Comparison of ENCODE assay signal across 9 mouse cellular contexts in genomic region chr5:23598491-23598890, GRCm38 (mm10).
A peak's percentile ranks its signal among the peaks of the same experiment; 100 is the strongest.
DNase-seq lines count a peak whose midpoint lies in the region; ATAC-seq lines count a peak whose summit lies in the region.
"Had no signal": no experiment of that assay in that cellular context is flagged by ENCODE, and none has a peak within 500 bp of the region (broad histone marks: within the 10 kb centered on the region; RNA-seq: fewer than 3 reads in every experiment).

No protein-coding gene starts in this region.

- no peak overlapping the region for H3K4me2 ChIP-seq in neural tube, embryonic 13.5 days
- no peak overlapping the region for H3K4me2 ChIP-seq in forebrain, embryonic 14.5 days (ENCODE audit: low read length)
- H3K4me2 ChIP-seq: embryonic facial prominence, embryonic 15.5 days had no signal

- no peak overlapping the region for H3K4me3 ChIP-seq in neural tube, embryonic 13.5 days
- no peak overlapping the region for H3K4me3 ChIP-seq in forebrain, embryonic 10.5 days
- H3K4me3 ChIP-seq in forebrain, embryonic 14.5 days (ENCODE audit: low read depth, low read length), result no peak overlapping the region
- H3K4me3 ChIP-seq: embryonic facial prominence, embryonic 15.5 days had no signal

- ATAC-seq in neural tube, embryonic 13.5 days (ENCODE audit: low read depth), result no peak
- ATAC-seq in forebrain, embryonic 14.5 days, result no peak

- no peaks in the 10 kb centered on the region for H3K36me3 ChIP-seq in neural tube, embryonic 13.5 days
- 0 out of 2 replicates have a peak, but pooled peaks cover 2% of the 10 kb centered on the region for H3K36me3 ChIP-seq in forebrain, embryonic 10.5 days (replicated peaks)
- no peaks in the 10 kb centered on the region for H3K36me3 ChIP-seq in forebrain, embryonic 14.5 days (ENCODE audit: control insufficient read depth, insufficient read depth, low read length)
- H3K36me3 ChIP-seq: embryonic facial prominence, embryonic 15.5 days had no signal

- no peak for DNase-seq in neural tube, embryonic 10.5 days (ENCODE audit: extremely low spot score, low spot score)
- DNase-seq in gastrocnemius, postnatal 14 days, result peak; percentile 53
- peak; percentile 38 to 44 for DNase-seq in kidney, adult 8-10 months
- DNase-seq in skeletal muscle tissue, adult 2 months (ENCODE audit: low read depth, low spot score), result peak; percentile 43
- DNase-seq in left cerebral cortex, adult 11 months (ENCODE audit: low spot score), result no peak
- no peak for DNase-seq in forebrain, embryonic 10.5 days (ENCODE audit: extremely low spot score, low spot score)
- DNase-seq in forebrain, embryonic 14.5 days (ENCODE audit: low spot score), result no peak

- WGBS in neural tube, embryonic 13.5 days, result 81% methylated on average over 12 of the region's 12 CpGs
- 68% methylated on average over 12 of the region's 12 CpGs for WGBS in forebrain, embryonic 10.5 days
- WGBS in forebrain, embryonic 14.5 days, result 67% methylated on average over 12 of the region's 12 CpGs

- intact Hi-C loops in gastrocnemius, postnatal 14 days (cut with DNase I; ENCODE audit: low total_unique reads), result no loop called here

- H3K4me1 ChIP-seq in neural tube, embryonic 13.5 days (replicated peaks), result peaks cover 19% of the 10 kb centered on the region
- H3K4me1 ChIP-seq in forebrain, embryonic 10.5 days, result peaks cover 22% of the 10 kb centered on the region
- peaks cover 4% of the 10 kb centered on the region; the same call in 1 of the 2 replicates for H3K4me1 ChIP-seq in forebrain, embryonic 14.5 days (ENCODE audit: control insufficient read depth, insufficient read depth, low read length)

- H3K27me3 ChIP-seq in neural tube, embryonic 13.5 days, result no peaks in the 10 kb centered on the region
- no peaks in the 10 kb centered on the region for H3K27me3 ChIP-seq in forebrain, embryonic 10.5 days (ENCODE audit: poor library complexity, severe bottlenecking)
- no peaks in the 10 kb centered on the region for H3K27me3 ChIP-seq in forebrain, embryonic 14.5 days (replicated peaks; ENCODE audit: control insufficient read depth, insufficient read depth, low read length)
- H3K27me3 ChIP-seq: embryonic facial prominence, embryonic 15.5 days had no signal

- H3K9me3 ChIP-seq in neural tube, embryonic 13.5 days, result no peaks in the 10 kb centered on the region
- no peaks in the 10 kb centered on the region for H3K9me3 ChIP-seq in forebrain, embryonic 10.5 days
- H3K9me3 ChIP-seq in forebrain, embryonic 14.5 days (replicated peaks; ENCODE audit: control insufficient read depth, low read length), result no peaks in the 10 kb centered on the region
- H3K9me3 ChIP-seq: embryonic facial prominence, embryonic 15.5 days had no signal

- no peak overlapping the region for H3K27ac ChIP-seq in neural tube, embryonic 13.5 days (replicated peaks)
- H3K27ac ChIP-seq in forebrain, embryonic 10.5 days, result no peak overlapping the region
- no peak overlapping the region for H3K27ac ChIP-seq in forebrain, embryonic 14.5 days (ENCODE audit: low read depth, low read length)
- H3K27ac ChIP-seq: embryonic facial prominence, embryonic 15.5 days had no signal

- H3K9ac ChIP-seq in neural tube, embryonic 13.5 days, result 0 out of 2 replicates have a peak overlapping the region, but pooled peaks have one; percentile 22
- no peak overlapping the region for H3K9ac ChIP-seq in forebrain, embryonic 14.5 days (ENCODE audit: low read length)
- H3K9ac ChIP-seq: embryonic facial prominence, embryonic 15.5 days had no signal

Comparison
In these comparisons a context has a peak if more than half of its experiments do, and no peak if none do; other contexts are left out.
1. DNase-seq: peak in gastrocnemius, postnatal 14 days (single experiment), kidney, adult 8-10 months (2 of 2) and skeletal muscle tissue, adult 2 months (single experiment); none in neural tube, embryonic 10.5 days (single experiment), left cerebral cortex, adult 11 months (single experiment), forebrain, embryonic 10.5 days (single experiment) and forebrain, embryonic 14.5 days (single experiment).